In the genomic region with DNA sequence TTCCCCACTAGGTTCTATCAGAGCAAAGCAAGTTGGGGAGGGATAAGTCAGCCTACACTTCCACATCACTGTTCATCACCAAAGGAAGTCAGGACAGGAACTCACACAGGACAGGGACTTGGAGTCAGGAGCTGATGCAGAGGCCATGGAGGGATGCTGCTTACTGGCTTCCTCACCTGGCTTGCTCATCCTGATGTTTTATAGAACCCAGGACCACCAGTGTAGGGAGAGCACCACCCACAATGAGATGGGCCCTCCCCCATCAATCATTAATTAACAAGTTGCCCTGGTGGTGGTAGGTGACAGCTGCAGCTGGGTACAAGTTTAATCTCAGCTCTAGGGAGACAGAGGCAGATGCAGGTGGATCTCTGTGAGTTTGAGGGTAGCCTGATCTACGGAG, we compare ENCODE assay signal across 23 mouse cellular contexts. TPM values are rescaled to one million over a fixed set of nuclear protein-coding genes. Genes with fewer than 3 reads are reported as not detected.
DNase-seq lines count a peak whose midpoint lies in the region; ATAC-seq lines count a peak whose summit lies in the region.
"Had no signal": no experiment of that assay in that cellular context is flagged by ENCODE, and none has a peak within 500 bp of the region (broad histone marks: within the 10 kb centered on the region; RNA-seq: fewer than 3 reads in every experiment).

No protein-coding gene starts in this region.

- H3K4me3 ChIP-seq in midbrain, embryonic 11.5 days (ENCODE audit: low read depth, low read length) = no peak overlapping the region
- H3K4me3 ChIP-seq in midbrain, embryonic 14.5 days (replicated peaks; ENCODE audit: low read depth, low read length) = no peak overlapping the region
- H3K4me3 ChIP-seq: embryonic facial prominence, embryonic 10.5 days; embryonic facial prominence, embryonic 12.5 days; forebrain, embryonic 13.5 days; forebrain, embryonic 15.5 days had no signal

- no peak overlapping the region for H3K27ac ChIP-seq in midbrain, embryonic 11.5 days (ENCODE audit: low read depth, low read length)
- no peak overlapping the region for H3K27ac ChIP-seq in midbrain, embryonic 14.5 days (replicated peaks; ENCODE audit: low read depth, low read length)
- H3K27ac ChIP-seq: embryonic facial prominence, embryonic 10.5 days; embryonic facial prominence, embryonic 12.5 days; forebrain, embryonic 13.5 days; forebrain, embryonic 15.5 days had no signal

- no peaks in the 10 kb centered on the region; the same call in 1 of the 2 replicates for H3K9me3 ChIP-seq in midbrain, embryonic 11.5 days (ENCODE audit: control insufficient read depth, low read length)
- H3K9me3 ChIP-seq in midbrain, embryonic 14.5 days (ENCODE audit: control insufficient read depth, low read length) = no peaks in the 10 kb centered on the region
- H3K9me3 ChIP-seq: embryonic facial prominence, embryonic 10.5 days; embryonic facial prominence, embryonic 12.5 days; forebrain, embryonic 15.5 days had no signal

- WGBS in midbrain, embryonic 11.5 days = 86% methylated on average over 1 of the region's 1 CpGs
- 83% methylated on average over 1 of the region's 1 CpGs for WGBS in midbrain, embryonic 14.5 days

- no peak overlapping the region for H3K4me2 ChIP-seq in midbrain, embryonic 11.5 days
- no peak overlapping the region for H3K4me2 ChIP-seq in midbrain, embryonic 14.5 days (ENCODE audit: low read length)
- H3K4me2 ChIP-seq: embryonic facial prominence, embryonic 12.5 days; forebrain, embryonic 13.5 days; forebrain, embryonic 15.5 days had no signal

- peak; percentile 4 for DNase-seq in cerebellum, adult 11-12 months
- DNase-seq in cerebellum, adult 11 months = no peak
- DNase-seq in heart, adult 11 months = peak; percentile 72
- no peak for DNase-seq in heart, postnatal 36 days
- DNase-seq in midbrain, embryonic 11.5 days (ENCODE audit: low spot score, missing footprints) = peak; percentile 75
- DNase-seq in midbrain, embryonic 14.5 days = no peak
- DNase-seq: adrenal gland, adult 8-10 months; adrenal gland, postnatal 14 days; adrenal gland, postnatal 36 days; B cell, adult 2 months; cerebellum, adult 2 months; cerebellum, adult 9-11 months; cerebellum, postnatal 14 days; forebrain, postnatal 0 days had no signal

- intact Hi-C loops in heart, postnatal 36 days (cut with DNase I) = no loop called here

- ATAC-seq in midbrain, embryonic 11.5 days (ENCODE audit: low FRiP score) = no peak
- no peak for ATAC-seq in midbrain, embryonic 14.5 days (ENCODE audit: low FRiP score, low TSS enrichment)
- ATAC-seq: activated CD4-positive, CD25-positive, alpha-beta regulatory T cell, adult 4 months; CD4-positive, CD25-positive, alpha-beta regulatory T cell, adult 4 months; forebrain, embryonic 13.5 days; forebrain, embryonic 15.5 days; forebrain, postnatal 0 days; Patski had no signal

- no peaks in the 10 kb centered on the region for H3K36me3 ChIP-seq in midbrain, embryonic 11.5 days (ENCODE audit: control insufficient read depth, insufficient read depth, low read length)
- no peaks in the 10 kb centered on the region for H3K36me3 ChIP-seq in midbrain, embryonic 14.5 days (ENCODE audit: control insufficient read depth, insufficient read depth, low read length)
- H3K36me3 ChIP-seq: embryonic facial prominence, embryonic 10.5 days; embryonic facial prominence, embryonic 12.5 days; forebrain, embryonic 15.5 days; G1E had no signal

- H3K9ac ChIP-seq in midbrain, embryonic 11.5 days (ENCODE audit: low read length) = no peak overlapping the region
- H3K9ac ChIP-seq in midbrain, embryonic 14.5 days (replicated peaks; ENCODE audit: low read length) = no peak overlapping the region
- H3K9ac ChIP-seq: embryonic facial prominence, embryonic 12.5 days; forebrain, embryonic 13.5 days; forebrain, embryonic 15.5 days; forebrain, postnatal 0 days had no signal

- H3K27me3 ChIP-seq in midbrain, embryonic 11.5 days (ENCODE audit: control insufficient read depth, insufficient read depth, low read length) = no peaks in the 10 kb centered on the region
- H3K27me3 ChIP-seq in midbrain, embryonic 14.5 days (ENCODE audit: control insufficient read depth, insufficient read depth, low read length) = no peaks in the 10 kb centered on the region
- H3K27me3 ChIP-seq: CH12.LX; embryonic facial prominence, embryonic 12.5 days; forebrain, embryonic 13.5 days; forebrain, embryonic 15.5 days had no signal

- no peaks in the 10 kb centered on the region for H3K4me1 ChIP-seq in midbrain, embryonic 11.5 days (ENCODE audit: control insufficient read depth, insufficient read depth, low read length)
- H3K4me1 ChIP-seq in midbrain, embryonic 14.5 days (ENCODE audit: control insufficient read depth, insufficient read depth, low read length) = no peaks in the 10 kb centered on the region
- H3K4me1 ChIP-seq: embryonic facial prominence, embryonic 12.5 days; forebrain, embryonic 13.5 days; forebrain, embryonic 15.5 days had no signal

RNA-seq across cellular contexts. Expression of gene Slc25a39, which starts 9.4 kb away (rescaled TPM):
- total RNA-seq in heart, postnatal 36 days (2021) = 100 to 1,000 TPM; 174 to 183 TPM
- 167 and 193 TPM in 2 replicates for polyA plus RNA-seq in midbrain, embryonic 11.5 days (2014; fragmentation: Nextera tagmentation; extraction: Ambion mirVana)
- polyA plus RNA-seq in midbrain, embryonic 14.5 days (2014; fragmentation: Nextera tagmentation; extraction: Ambion mirVana) = 132 and 144 TPM in 2 replicates

RNA-seq across cellular contexts. Expression of gene Grn, which starts 13.0 kb away (rescaled TPM):
- total RNA-seq in heart, postnatal 36 days (2021) = 100 to 1,000 TPM; 113 to 122 TPM
- 36.8 and 39.3 TPM in 2 replicates for polyA plus RNA-seq in midbrain, embryonic 11.5 days (2014; fragmentation: Nextera tagmentation; extraction: Ambion mirVana)
- polyA plus RNA-seq in midbrain, embryonic 14.5 days (2014; fragmentation: Nextera tagmentation; extraction: Ambion mirVana) = 33.1 and 45.5 TPM in 2 replicates

RNA-seq across cellular contexts. Expression of gene Rundc3a, which starts 24.0 kb away (rescaled TPM):
- total RNA-seq in heart, postnatal 36 days (2021) = under 1 TPM in 1 of 2 experiments, not detected in 1; 0.19 TPM
- polyA plus RNA-seq in midbrain, embryonic 11.5 days (2014; fragmentation: Nextera tagmentation; extraction: Ambion mirVana) = 42.0 and 43.0 TPM in 2 replicates
- polyA plus RNA-seq in midbrain, embryonic 14.5 days (2014; fragmentation: Nextera tagmentation; extraction: Ambion mirVana) = 113 and 165 TPM in 2 replicates
- polyA plus RNA-seq: G1E had no signal

RNA-seq across cellular contexts. Expression of gene Fam171a2, which starts 30.3 kb away (rescaled TPM):
- total RNA-seq in heart, postnatal 36 days (2021) = 1 to 10 TPM; 4.3 to 5.2 TPM
- 7.2 and 10.6 TPM in 2 replicates for polyA plus RNA-seq in midbrain, embryonic 11.5 days (2014; fragmentation: Nextera tagmentation; extraction: Ambion mirVana)
- polyA plus RNA-seq in midbrain, embryonic 14.5 days (2014; fragmentation: Nextera tagmentation; extraction: Ambion mirVana) = 28.6 and 50.4 TPM in 2 replicates
- total RNA-seq: CH12.LX had no signal
- polyA plus RNA-seq: activated CD4-positive, CD25-positive, alpha-beta regulatory T cell, adult 4 months; CD4-positive, CD25-positive, alpha-beta regulatory T cell, adult 4 months had no signal

RNA-seq across cellular contexts. Expression of gene Slc4a1, which starts 51.2 kb away (rescaled TPM):
- total RNA-seq in heart, postnatal 36 days (2021) = 1 to 10 TPM; 2.1 to 7.8 TPM
- 30.6 and 31.3 TPM in 2 replicates for polyA plus RNA-seq in midbrain, embryonic 11.5 days (2014; fragmentation: Nextera tagmentation; extraction: Ambion mirVana)
- polyA plus RNA-seq in midbrain, embryonic 14.5 days (2014; fragmentation: Nextera tagmentation; extraction: Ambion mirVana) = 0.51 and 2.3 TPM in 2 replicates
- polyA plus RNA-seq: CD4-positive, CD25-positive, alpha-beta regulatory T cell, adult 4 months; Patski had no signal

Comparison
In these comparisons a context has a peak if more than half of its experiments do, and no peak if none do; other contexts are left out.
1. DNase-seq: peak in cerebellum, adult 11-12 months (single experiment), heart, adult 11 months (single experiment) and midbrain, embryonic 11.5 days (single experiment); none in cerebellum, adult 11 months (single experiment), heart, postnatal 36 days (0 of 2) and midbrain, embryonic 14.5 days (single experiment).